Mouse (Mus musculus) thymus, adult 2 months (tissue): ENCODE data around the gene Urgcp.

Experiments used
- CTCF ChIP-seq: fragments of 200-500 bp; IDR thresholded peaks from 2 replicates; pipeline ENCODE4 v1.5.1; 2012; ENCODE audit warnings: mild to moderate bottlenecking, control low read depth, low read length, moderate library complexity, borderline replicate concordance; ENCODE audit not compliant: control insufficient read depth, poor library complexity, insufficient read depth; ENCODE audit errors: extremely low read depth
- POLR2A ChIP-seq: fragments of 200-500 bp; IDR thresholded peaks from 2 replicates; pipeline ENCODE4 v1.6.1; 2012; ENCODE audit warnings: mild to moderate bottlenecking, low read length, control low read depth, moderate library complexity; ENCODE audit not compliant: control insufficient read depth, poor library complexity, insufficient read depth; ENCODE audit errors: extremely low read depth

DNA sequence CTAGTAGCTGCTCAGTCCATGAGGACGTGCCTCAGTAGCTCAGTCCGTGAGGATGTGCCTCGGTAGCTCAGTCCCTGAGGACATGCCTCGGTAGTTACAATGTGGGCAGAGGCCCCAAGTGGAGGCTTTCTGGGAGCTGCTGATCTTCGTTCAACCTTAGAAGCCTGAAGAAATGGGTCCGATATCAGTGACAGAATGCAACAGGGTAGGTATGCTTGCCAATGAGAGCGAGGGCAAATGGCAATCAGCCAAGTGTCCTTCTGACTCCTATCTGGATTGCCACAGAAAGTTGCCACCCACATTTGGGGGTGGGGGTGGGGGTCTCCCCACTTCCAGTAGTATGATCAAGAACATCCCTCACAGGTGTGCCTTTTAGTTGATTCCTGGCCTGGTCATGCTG, 61.4 kb downstream of the Urgcp start:
- TF ChIP-seq POLR2A (no peak), CTCF (no peak)
